Mouse (Mus musculus) olfactory bulb, adult 2 months (tissue): Measurements from ENCODE around the gene Myo3b.

Source experiments
- CTCF ChIP-seq: fragments of 200-500 bp; IDR thresholded peaks from 2 replicates; pipeline ENCODE4 v1.5.1; 2012; ENCODE audit warnings: low read depth, mild to moderate bottlenecking, low read length, moderate library complexity; ENCODE audit not compliant: insufficient read depth
- POLR2A ChIP-seq: fragments of 200-500 bp; IDR thresholded peaks from 2 replicates; pipeline ENCODE4 v1.6.1; 2012; ENCODE audit warnings: mild to moderate bottlenecking, low read depth, low read length, moderate library complexity; ENCODE audit not compliant: insufficient read depth

GRCm38 (mm10) chr2:70278425-70279277, 239.7 kb downstream of the Myo3b start:
- TF ChIP-seq CTCF (no peak), POLR2A (no peak)
